Mouse (Mus musculus): ENCODE measurements around the gene Xdh. TPM values are rescaled to one million over a fixed set of nuclear protein-coding genes. Genes with fewer than 3 reads are reported as not detected.

Xdh gene
- total and polyA plus RNA-seq, 2 experiments from 2014 or later: 0.37 to 0.93 TPM

GRCm38 (mm10) chr17:73944661-73945060 lies 5.3 kb downstream of the Xdh start:
- Histone ChIP-seq H3K9me3 (ENCODE audit: low read length) (no peaks in the 10 kb centered on the region), H3K36me3 (ENCODE audit: insufficient read depth, low read length) (no peaks in the 10 kb centered on the region), H3K4me3 (ENCODE audit: low read length) (no peak overlapping the region), H3K4me2 (ENCODE audit: low read depth, low read length) (no peak overlapping the region), H3K9ac (replicated peaks; ENCODE audit: low read length) (no peak overlapping the region), H3K27me3 (ENCODE audit: insufficient read depth, low read length) (no peaks in the 10 kb centered on the region), H3K4me1 (ENCODE audit: insufficient read depth, low read length) (no peaks in the 10 kb centered on the region), H3K27ac (no peak overlapping the region)
- ATAC-seq (no peak), DNase-seq (ENCODE audit: low spot score) (no peak)
- no peak for TF ChIP-seq CTCF (IDR thresholded peaks at IDR 0.05; ENCODE audit: low read depth)
- 82% methylated on average over 5 of the region's 5 CpGs for WGBS

- no peak overlapping the region for H3K27ac ChIP-seq
- no peak overlapping the region for H3K4me2 ChIP-seq (ENCODE audit: low read depth, low read length)
- DNase-seq (ENCODE audit: low spot score): no peak
- 80% methylated on average over 3 of the region's 3 CpGs for WGBS
- H3K9ac ChIP-seq (replicated peaks; ENCODE audit: low read length): no peak overlapping the region
- H3K4me1 ChIP-seq (ENCODE audit: insufficient read depth, low read length): no peaks in the 10 kb centered on the region
- H3K36me3 ChIP-seq (ENCODE audit: insufficient read depth, low read length): no peaks in the 10 kb centered on the region
- no peak for TF ChIP-seq CTCF (IDR thresholded peaks at IDR 0.05; ENCODE audit: low read depth)
- H3K4me3 ChIP-seq (ENCODE audit: low read length): no peak overlapping the region
- no peaks in the 10 kb centered on the region for H3K9me3 ChIP-seq (ENCODE audit: low read length)
- H3K27me3 ChIP-seq (ENCODE audit: insufficient read depth, low read length): no peaks in the 10 kb centered on the region
- ATAC-seq: no peak
Observed at GRCm38 (mm10) chr17:73942268-73942962, 7.6 kb downstream of the Xdh start.

- Histone ChIP-seq H3K4me2 (ENCODE audit: low read depth, low read length) (no peak overlapping the region), H3K9ac (replicated peaks; ENCODE audit: low read length) (no peak overlapping the region), H3K27me3 (ENCODE audit: insufficient read depth, low read length) (no peaks in the 10 kb centered on the region), H3K36me3 (ENCODE audit: insufficient read depth, low read length) (no peaks in the 10 kb centered on the region), H3K9me3 (ENCODE audit: low read length) (no peaks in the 10 kb centered on the region), H3K4me1 (ENCODE audit: insufficient read depth, low read length) (no peaks in the 10 kb centered on the region), H3K4me3 (ENCODE audit: low read length) (no peak overlapping the region), H3K27ac (no peak overlapping the region)
- DNase-seq (ENCODE audit: low spot score): no peak
- TF ChIP-seq CTCF (IDR thresholded peaks at IDR 0.05; ENCODE audit: low read depth): no peak
- no peak for ATAC-seq
- WGBS: 77% methylated on average over 3 of the region's 3 CpGs
Observed at GRCm38 (mm10) chr17:73941816-73942215, 8.2 kb downstream of the Xdh start.

GRCm38 (mm10) chr17:73937073-73937472 lies 12.9 kb downstream of the Xdh start:
- H3K4me2 ChIP-seq (ENCODE audit: low read depth, low read length): no peak overlapping the region
- H3K4me1 ChIP-seq (ENCODE audit: insufficient read depth, low read length): no peaks in the 10 kb centered on the region
- no peak for ATAC-seq
- H3K36me3 ChIP-seq (ENCODE audit: insufficient read depth, low read length): no peaks in the 10 kb centered on the region
- H3K9me3 ChIP-seq (ENCODE audit: low read length): no peaks in the 10 kb centered on the region
- no peak overlapping the region for H3K27ac ChIP-seq
- H3K27me3 ChIP-seq (ENCODE audit: insufficient read depth, low read length): no peaks in the 10 kb centered on the region
- no peak for DNase-seq (ENCODE audit: low spot score)
- WGBS: 85% methylated on average over 7 of the region's 7 CpGs
- TF ChIP-seq CTCF (IDR thresholded peaks at IDR 0.05; ENCODE audit: low read depth): no peak
- H3K4me3 ChIP-seq (ENCODE audit: low read length): no peak overlapping the region
- no peak overlapping the region for H3K9ac ChIP-seq (replicated peaks; ENCODE audit: low read length)

GRCm38 (mm10) chr17:73935163-73935562 lies 14.8 kb downstream of the Xdh start:
- 77% methylated on average over 4 of the region's 4 CpGs for WGBS
- no peak for TF ChIP-seq CTCF (IDR thresholded peaks at IDR 0.05; ENCODE audit: low read depth)
- H3K9ac ChIP-seq (replicated peaks; ENCODE audit: low read length): no peak overlapping the region
- no peaks in the 10 kb centered on the region for H3K27me3 ChIP-seq (ENCODE audit: insufficient read depth, low read length)
- H3K4me3 ChIP-seq (ENCODE audit: low read length): no peak overlapping the region
- DNase-seq (ENCODE audit: low spot score): no peak
- H3K9me3 ChIP-seq (ENCODE audit: low read length): no peaks in the 10 kb centered on the region
- H3K4me1 ChIP-seq (ENCODE audit: insufficient read depth, low read length): no peaks in the 10 kb centered on the region
- no peak overlapping the region for H3K4me2 ChIP-seq (ENCODE audit: low read depth, low read length)
- no peak overlapping the region for H3K27ac ChIP-seq
- no peak for ATAC-seq
- H3K36me3 ChIP-seq (ENCODE audit: insufficient read depth, low read length): no peaks in the 10 kb centered on the region

GRCm38 (mm10) chr17:73934281-73934680 lies 15.7 kb downstream of the Xdh start:
- DNase-seq (ENCODE audit: low spot score): no peak
- Histone ChIP-seq H3K4me2 (ENCODE audit: low read depth, low read length) (no peak overlapping the region), H3K27me3 (ENCODE audit: insufficient read depth, low read length) (no peaks in the 10 kb centered on the region), H3K4me3 (ENCODE audit: low read length) (no peak overlapping the region), H3K9me3 (ENCODE audit: low read length) (no peaks in the 10 kb centered on the region), H3K36me3 (ENCODE audit: insufficient read depth, low read length) (no peaks in the 10 kb centered on the region), H3K9ac (replicated peaks; ENCODE audit: low read length) (no peak overlapping the region), H3K4me1 (ENCODE audit: insufficient read depth, low read length) (no peaks in the 10 kb centered on the region), H3K27ac (no peak overlapping the region)
- no peak for TF ChIP-seq CTCF (IDR thresholded peaks at IDR 0.05; ENCODE audit: low read depth)
- 69% methylated on average over 4 of the region's 4 CpGs for WGBS
- ATAC-seq: no peak

GRCm38 (mm10) chr17:73933616-73934015 lies 16.4 kb downstream of the Xdh start:
- H3K9me3 ChIP-seq (ENCODE audit: low read length): no peaks in the 10 kb centered on the region
- H3K36me3 ChIP-seq (ENCODE audit: insufficient read depth, low read length): no peaks in the 10 kb centered on the region
- H3K4me2 ChIP-seq (ENCODE audit: low read depth, low read length): no peak overlapping the region
- H3K4me1 ChIP-seq (ENCODE audit: insufficient read depth, low read length): no peaks in the 10 kb centered on the region
- ATAC-seq: no peak
- no peak overlapping the region for H3K4me3 ChIP-seq (ENCODE audit: low read length)
- no peaks in the 10 kb centered on the region for H3K27me3 ChIP-seq (ENCODE audit: insufficient read depth, low read length)
- TF ChIP-seq CTCF (IDR thresholded peaks at IDR 0.05; ENCODE audit: low read depth): no peak
- 80% methylated on average over 4 of the region's 4 CpGs for WGBS
- no peak for DNase-seq (ENCODE audit: low spot score)
- H3K27ac ChIP-seq: no peak overlapping the region
- no peak overlapping the region for H3K9ac ChIP-seq (replicated peaks; ENCODE audit: low read length)
